9 mouse cellular contexts compared by ENCODE assay signal in genomic region chr1:75264091-75264880, GRCm38 (mm10). TPM values are rescaled to one million over a fixed set of nuclear protein-coding genes. Genes with fewer than 3 reads are reported as not detected.
DNase-seq lines count a peak whose midpoint lies in the region; ATAC-seq and TF ChIP-seq lines count a peak whose summit lies in the region.
"Had no signal": no experiment of that assay in that cellular context is flagged by ENCODE, and none has a peak within 500 bp of the region (broad histone marks: within the 10 kb centered on the region; RNA-seq: fewer than 3 reads in every experiment).

Gene Ptprn (minus strand): TSS chr1:75264502.

- H3K9me3 ChIP-seq in midbrain, postnatal 0 days (ENCODE audit: low read length): no peaks in the 10 kb centered on the region
- H3K9me3 ChIP-seq in lung, postnatal 0 days (ENCODE audit: low read length): no peaks in the 10 kb centered on the region

- peak within 1 kb of the TSS; percentile 55 for H3K4me2 ChIP-seq in midbrain, postnatal 0 days (ENCODE audit: low read depth, low read length, poor library complexity, severe bottlenecking)
- H3K4me2 ChIP-seq in lung, postnatal 0 days (replicated peaks; ENCODE audit: low read depth, low read length): no peak within 1 kb of the TSS

- intact Hi-C loops in gastrocnemius, adult 2 months (cut with DNase I): no loop called here

- no peak for TF ChIP-seq EP300 in lung, postnatal 0 days (IDR thresholded peaks at IDR 0.05)

- H3K27me3 ChIP-seq in midbrain, postnatal 0 days (ENCODE audit: insufficient read depth, low read length): no peaks in the 10 kb centered on the region; the same call in 1 of the 2 replicates
- peaks cover 15% of the 10 kb centered on the region for H3K27me3 ChIP-seq in lung, postnatal 0 days (replicated peaks; ENCODE audit: insufficient read depth, low read length)

- no peak for TF ChIP-seq CTCF in embryonic fibroblast, embryonic 13.5 days (IDR thresholded peaks at IDR 0.05; ENCODE audit: borderline replicate concordance, insufficient read depth, low read length)
- peak; percentile 38 for TF ChIP-seq CTCF in midbrain, postnatal 0 days (IDR thresholded peaks at IDR 0.05)
- no peak for TF ChIP-seq CTCF in gastrocnemius, adult 2 months (IDR thresholded peaks at IDR 0.05)
- no peak for TF ChIP-seq CTCF in lung, postnatal 0 days (IDR thresholded peaks at IDR 0.05)

- H3K4me3 ChIP-seq in embryonic fibroblast, embryonic 13.5 days (ENCODE audit: insufficient read depth, low read length): peak within 1 kb of the TSS; percentile 92
- peak within 1 kb of the TSS; percentile 55 for H3K4me3 ChIP-seq in midbrain, postnatal 0 days (ENCODE audit: low read depth, low read length)
- H3K4me3 ChIP-seq in gastrocnemius, adult 2 months: no peak within 1 kb of the TSS
- no peak within 1 kb of the TSS for H3K4me3 ChIP-seq in lung, postnatal 0 days (ENCODE audit: low read depth, low read length)

- peak; percentile 79 for ATAC-seq in midbrain, postnatal 0 days (ENCODE audit: low FRiP score)
- no peak for ATAC-seq in lung, postnatal 0 days

- peak; percentile 42; the same call in 1 of the 2 replicates for TF ChIP-seq POLR2A in embryonic fibroblast, embryonic 13.5 days (IDR thresholded peaks at IDR 0.05; ENCODE audit: low read depth, low read length)

- peak within 1 kb of the TSS; percentile 76 for H3K27ac ChIP-seq in embryonic fibroblast, embryonic 13.5 days (ENCODE audit: insufficient read depth, low read length)
- peak within 1 kb of the TSS; percentile 70 for H3K27ac ChIP-seq in midbrain, postnatal 0 days (ENCODE audit: low read depth, low read length)
- H3K27ac ChIP-seq in gastrocnemius, adult 2 months: no peak within 1 kb of the TSS
- no peak within 1 kb of the TSS for H3K27ac ChIP-seq in lung, postnatal 0 days (ENCODE audit: low read length)
- H3K27ac ChIP-seq: liver, embryonic 14.5 days had no signal

- peak; percentile 86 for DNase-seq in ES-CJ7 (ENCODE audit: low read depth, low spot score)
- DNase-seq in adrenal gland, postnatal 14 days: no peak
- DNase-seq in layer of hippocampus, adult 8-10 months (ENCODE audit: low spot score in 2 of 2): peak; percentile 74 to 78
- DNase-seq in midbrain, postnatal 0 days (ENCODE audit: low spot score): peak; percentile 79
- DNase-seq in gastrocnemius, adult 2 months: no peak
- DNase-seq in lung, postnatal 25 days (ENCODE audit: low spot score): no peak
- DNase-seq in lung, postnatal 0 days (ENCODE audit: low spot score): no peak

- H3K4me1 ChIP-seq in embryonic fibroblast, embryonic 13.5 days (ENCODE audit: control insufficient read depth, insufficient read depth, low read length): peaks cover 6% of the 10 kb centered on the region; the same call in 1 of the 2 replicates
- H3K4me1 ChIP-seq in midbrain, postnatal 0 days (ENCODE audit: insufficient read depth, low read length): peaks cover 2% of the 10 kb centered on the region; the same call in 1 of the 2 replicates
- no peaks in the 10 kb centered on the region for H3K4me1 ChIP-seq in lung, postnatal 0 days (ENCODE audit: insufficient read depth, low read depth, low read length)

- 0 out of 2 replicates have a peak, but pooled peaks cover 3% of the 10 kb centered on the region for H3K36me3 ChIP-seq in midbrain, postnatal 0 days (ENCODE audit: insufficient read depth, low read length)
- no peaks in the 10 kb centered on the region for H3K36me3 ChIP-seq in lung, postnatal 0 days (ENCODE audit: insufficient read depth, low read length)

- H3K9ac ChIP-seq in midbrain, postnatal 0 days (replicated peaks; ENCODE audit: low read length, poor library complexity, severe bottlenecking): peak within 1 kb of the TSS; percentile 64
- no peak within 1 kb of the TSS for H3K9ac ChIP-seq in lung, postnatal 0 days (replicated peaks; ENCODE audit: low read depth)
- H3K9ac ChIP-seq: liver, embryonic 14.5 days had no signal

- WGBS in midbrain, postnatal 0 days: 12% methylated on average over 29 of the region's 32 CpGs
- WGBS in lung, postnatal 0 days: 13% methylated on average over 27 of the region's 32 CpGs

RNA-seq across cellular contexts. Expression of gene Ptprn, which starts in this region (rescaled TPM):
- total RNA-seq in adrenal gland, postnatal 14 days (2021): 46.5 and 57.2 TPM in 2 replicates
- polyA plus RNA-seq in embryonic fibroblast, embryonic 13.5 days (2011; ENCODE audit: insufficient read length, low read depth, missing spikeins): 67.6 and 114 TPM in 2 replicates
- total RNA-seq in layer of hippocampus, adult 8-10 months (2022): 100 to 1,000 TPM; 360 to 457 (median 395) TPM
- total RNA-seq in midbrain, postnatal 0 days (2014; rRNA removed): 116 and 127 TPM in 2 replicates
- polyA plus RNA-seq in midbrain, postnatal 0 days (2015; fragmentation: Nextera tagmentation; extraction: Ambion mirVana): 51.4 and 52.2 TPM in 2 replicates
- not detected for total RNA-seq in gastrocnemius, adult 2 months (2021)
- 0.90 and 0.92 TPM in 2 replicates for polyA plus RNA-seq in lung, postnatal 0 days (2015; fragmentation: Nextera tagmentation; extraction: Ambion mirVana)

Comparison
In these comparisons a context has a peak if more than half of its experiments do, and no peak if none do; other contexts are left out.
1. RNA of gene Ptprn (total RNA-seq): 360 to 457 TPM in layer of hippocampus, adult 8-10 months, 116 to 127 TPM in midbrain, postnatal 0 days and 46.5 to 57.2 TPM in adrenal gland, postnatal 14 days; not detected in gastrocnemius, adult 2 months; every median in the first group is over 10 times any median in the second.
2. RNA of gene Ptprn (polyA plus RNA-seq): 67.6 to 114 TPM in embryonic fibroblast, embryonic 13.5 days and 51.4 to 52.2 TPM in midbrain, postnatal 0 days; 0.90 to 0.92 TPM in lung, postnatal 0 days; every median in the first group is over 10 times any median in the second.
3. DNase-seq: peak in ES-CJ7 (single experiment), layer of hippocampus, adult 8-10 months (2 of 2) and midbrain, postnatal 0 days (single experiment); none in adrenal gland, postnatal 14 days (single experiment), gastrocnemius, adult 2 months (single experiment), lung, postnatal 25 days (single experiment) and lung, postnatal 0 days (single experiment).
4. H3K27ac ChIP-seq: peak in embryonic fibroblast, embryonic 13.5 days (single experiment) and midbrain, postnatal 0 days (single experiment); none in gastrocnemius, adult 2 months (single experiment) and lung, postnatal 0 days (single experiment).
5. H3K4me3 ChIP-seq: peak in embryonic fibroblast, embryonic 13.5 days (single experiment) and midbrain, postnatal 0 days (single experiment); none in gastrocnemius, adult 2 months (single experiment) and lung, postnatal 0 days (single experiment).